Mouse (Mus musculus): Measurements from ENCODE around the gene Wipf1. TPM values are rescaled to one million over a fixed set of nuclear protein-coding genes. Genes with fewer than 3 reads are reported as not detected.

The Wipf1 gene
- polyA plus RNA-seq, 1 experiment = 16.1 TPM

DNA sequence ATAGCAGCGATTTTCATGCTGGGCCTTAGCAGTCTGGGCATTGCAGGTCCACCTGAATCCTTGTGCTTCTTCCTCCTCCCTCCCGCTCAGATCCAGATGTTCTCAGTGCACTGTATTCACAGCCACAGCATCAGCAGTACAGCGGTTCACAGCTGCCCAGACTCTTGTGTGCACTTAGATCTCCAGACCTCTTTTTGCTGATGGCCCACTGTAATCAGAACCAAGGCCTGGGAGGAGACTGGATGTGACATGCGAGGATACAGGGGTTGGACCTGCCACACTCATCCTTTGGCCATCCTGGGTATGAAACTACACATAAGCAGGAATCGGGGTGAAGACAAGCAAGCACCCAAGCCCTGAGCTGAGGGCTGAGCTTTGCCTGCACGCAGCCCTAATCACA lies 72.6 kb downstream of the Wipf1 start:
- H3K36me3 ChIP-seq (ENCODE audit: control insufficient read depth, insufficient read depth) = peaks cover 8% of the 10 kb centered on the region
- peaks cover 8% of the 10 kb centered on the region for H3K79me3 ChIP-seq (ENCODE audit: low read depth)
- no peak overlapping the region for H3K4me3 ChIP-seq (ENCODE audit: insufficient read depth, poor library complexity, severe bottlenecking)
- H3ac ChIP-seq (ENCODE audit: control insufficient read depth, insufficient read length, low read depth) = no peak overlapping the region
- H3K79me2 ChIP-seq (ENCODE audit: control insufficient read depth, insufficient read depth) = peaks cover 44% of the 10 kb centered on the region
- no peaks in the 10 kb centered on the region for H3K27me3 ChIP-seq (ENCODE audit: control insufficient read depth, insufficient read depth, insufficient read length)
- TF ChIP-seq MYOD1 (IDR thresholded peaks at IDR 0.05; ENCODE audit: control insufficient read depth, insufficient read length, low read depth) = no peak
- TF ChIP-seq USF1 (IDR thresholded peaks at IDR 0.05; ENCODE audit: low read depth) = no peak
- no peak for TF ChIP-seq CTCF (IDR thresholded peaks at IDR 0.05; ENCODE audit: control insufficient read depth, insufficient read depth, insufficient read length)
- no peak for TF ChIP-seq CEBPB (IDR thresholded peaks at IDR 0.05; ENCODE audit: low read depth)
- no peak for TF ChIP-seq MAX (IDR thresholded peaks at IDR 0.05)
- TF ChIP-seq MYOG (IDR thresholded peaks at IDR 0.05; ENCODE audit: control insufficient read depth, extremely low read depth, insufficient read length) = no peak
- TF ChIP-seq FOSL1 (IDR thresholded peaks at IDR 0.05; ENCODE audit: insufficient read depth, low read length, poor library complexity, severe bottlenecking) = no peak

DNA sequence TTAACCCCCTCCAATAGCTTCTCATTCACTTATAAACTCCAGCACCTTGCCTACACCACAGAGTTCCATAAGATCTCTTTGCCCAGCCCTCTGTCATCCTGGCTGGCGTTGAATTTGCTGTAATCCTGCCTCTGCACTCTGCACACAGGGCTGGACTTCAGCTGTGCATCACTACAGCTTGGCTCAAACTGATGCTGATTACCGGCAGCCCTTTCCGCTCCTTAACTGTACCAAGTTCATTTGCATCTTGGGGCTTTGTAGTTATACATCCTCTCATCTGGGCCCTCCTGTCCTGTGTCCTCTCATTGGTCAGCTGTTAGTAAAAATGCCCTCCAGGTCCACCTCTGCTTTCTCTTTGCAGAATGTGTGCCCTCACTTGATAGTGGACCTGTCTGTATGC lies 73.4 kb downstream of the Wipf1 start:
- Histone ChIP-seq H3K27me3 (ENCODE audit: control insufficient read depth, insufficient read depth, insufficient read length) (no peaks in the 10 kb centered on the region), H3ac (ENCODE audit: control insufficient read depth, insufficient read length, low read depth) (no peak overlapping the region), H3K36me3 (ENCODE audit: control insufficient read depth, insufficient read depth) (peaks cover 8% of the 10 kb centered on the region), H3K79me2 (ENCODE audit: control insufficient read depth, insufficient read depth) (peaks cover 44% of the 10 kb centered on the region), H3K79me3 (ENCODE audit: low read depth) (peaks cover 12% of the 10 kb centered on the region), H3K4me3 (ENCODE audit: insufficient read depth, poor library complexity, severe bottlenecking) (no peak overlapping the region)
- TF ChIP-seq MYOG (IDR thresholded peaks at IDR 0.05; ENCODE audit: control insufficient read depth, extremely low read depth, insufficient read length) (no peak), CTCF (IDR thresholded peaks at IDR 0.05; ENCODE audit: control insufficient read depth, insufficient read depth, insufficient read length) (no peak), CEBPB (IDR thresholded peaks at IDR 0.05; ENCODE audit: low read depth) (no peak), MAX (IDR thresholded peaks at IDR 0.05) (no peak), USF1 (IDR thresholded peaks at IDR 0.05; ENCODE audit: low read depth) (no peak), MYOD1 (IDR thresholded peaks at IDR 0.05; ENCODE audit: control insufficient read depth, insufficient read length, low read depth) (no peak), FOSL1 (IDR thresholded peaks at IDR 0.05; ENCODE audit: insufficient read depth, low read length, poor library complexity, severe bottlenecking) (no peak)

DNA sequence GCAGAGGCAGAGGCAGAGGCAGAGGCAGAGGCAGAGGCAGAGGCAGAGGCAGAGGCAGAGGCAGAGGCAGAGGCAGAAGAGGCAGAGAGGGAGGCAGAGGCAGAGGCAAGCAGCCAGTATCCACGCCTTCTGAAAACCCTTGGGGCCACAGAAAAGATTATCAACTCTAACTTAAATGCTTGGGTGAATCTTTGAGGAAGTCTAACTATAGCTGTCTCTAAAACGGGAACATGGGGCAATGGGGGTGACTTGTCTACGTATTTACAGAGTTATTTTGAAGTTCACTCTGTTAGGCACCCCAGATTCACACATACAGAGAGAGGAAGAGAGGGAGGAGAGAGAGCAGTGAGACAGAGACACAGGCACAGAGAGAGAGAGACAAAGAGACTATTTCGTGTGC lies 74.0 kb downstream of the Wipf1 start:
- Histone ChIP-seq H3K4me3 (ENCODE audit: insufficient read depth, poor library complexity, severe bottlenecking) (no peak overlapping the region), H3ac (ENCODE audit: control insufficient read depth, insufficient read length, low read depth) (no peak overlapping the region), H3K79me3 (ENCODE audit: low read depth) (peaks cover 10% of the 10 kb centered on the region), H3K36me3 (ENCODE audit: control insufficient read depth, insufficient read depth) (peaks cover 8% of the 10 kb centered on the region), H3K79me2 (ENCODE audit: control insufficient read depth, insufficient read depth) (peaks cover 42% of the 10 kb centered on the region), H3K27me3 (ENCODE audit: control insufficient read depth, insufficient read depth, insufficient read length) (no peaks in the 10 kb centered on the region)
- TF ChIP-seq MAX (IDR thresholded peaks at IDR 0.05) (no peak), CEBPB (IDR thresholded peaks at IDR 0.05; ENCODE audit: low read depth) (no peak), USF1 (IDR thresholded peaks at IDR 0.05; ENCODE audit: low read depth) (no peak), MYOG (IDR thresholded peaks at IDR 0.05; ENCODE audit: control insufficient read depth, extremely low read depth, insufficient read length) (no peak)

DNA sequence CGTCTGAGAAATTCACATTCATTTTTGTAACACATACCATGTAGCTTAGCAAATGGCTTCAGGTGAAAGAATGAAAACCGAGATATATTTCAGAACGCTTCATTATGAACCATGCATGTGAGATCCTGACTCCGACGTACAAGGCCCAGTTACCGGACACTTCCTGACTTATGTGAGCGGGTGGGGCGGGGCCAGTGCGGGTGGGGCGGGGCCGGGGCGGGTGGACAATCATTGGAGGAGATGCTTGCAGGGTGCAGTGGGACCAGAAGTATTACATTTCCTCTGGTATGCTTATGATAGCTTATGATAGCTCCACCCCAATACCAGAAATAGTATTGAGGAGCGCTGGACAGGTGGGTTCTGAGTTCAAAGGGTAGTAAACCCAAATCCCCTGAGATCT lies 74.9 kb downstream of the Wipf1 start:
- TF ChIP-seq CTCF (IDR thresholded peaks at IDR 0.05; ENCODE audit: control insufficient read depth, insufficient read depth, insufficient read length) (no peak), CEBPB (IDR thresholded peaks at IDR 0.05; ENCODE audit: low read depth) (no peak), USF1 (IDR thresholded peaks at IDR 0.05; ENCODE audit: low read depth) (no peak), MYOD1 (IDR thresholded peaks at IDR 0.05; ENCODE audit: control insufficient read depth, insufficient read length, low read depth) (no peak), FOSL1 (IDR thresholded peaks at IDR 0.05; ENCODE audit: insufficient read depth, low read length, poor library complexity, severe bottlenecking) (no peak), MYOG (IDR thresholded peaks at IDR 0.05; ENCODE audit: control insufficient read depth, extremely low read depth, insufficient read length) (no peak), MAX (IDR thresholded peaks at IDR 0.05) (no peak)
- H3K36me3 ChIP-seq (ENCODE audit: control insufficient read depth, insufficient read depth) = peaks cover 8% of the 10 kb centered on the region
- H3K27me3 ChIP-seq (ENCODE audit: control insufficient read depth, insufficient read depth, insufficient read length) = no peaks in the 10 kb centered on the region
- no peak overlapping the region for H3ac ChIP-seq (ENCODE audit: control insufficient read depth, insufficient read length, low read depth)
- H3K79me2 ChIP-seq (ENCODE audit: control insufficient read depth, insufficient read depth) = peaks cover 44% of the 10 kb centered on the region
- peaks cover 10% of the 10 kb centered on the region for H3K79me3 ChIP-seq (ENCODE audit: low read depth)
- H3K4me3 ChIP-seq (ENCODE audit: insufficient read depth, poor library complexity, severe bottlenecking) = no peak overlapping the region

DNA sequence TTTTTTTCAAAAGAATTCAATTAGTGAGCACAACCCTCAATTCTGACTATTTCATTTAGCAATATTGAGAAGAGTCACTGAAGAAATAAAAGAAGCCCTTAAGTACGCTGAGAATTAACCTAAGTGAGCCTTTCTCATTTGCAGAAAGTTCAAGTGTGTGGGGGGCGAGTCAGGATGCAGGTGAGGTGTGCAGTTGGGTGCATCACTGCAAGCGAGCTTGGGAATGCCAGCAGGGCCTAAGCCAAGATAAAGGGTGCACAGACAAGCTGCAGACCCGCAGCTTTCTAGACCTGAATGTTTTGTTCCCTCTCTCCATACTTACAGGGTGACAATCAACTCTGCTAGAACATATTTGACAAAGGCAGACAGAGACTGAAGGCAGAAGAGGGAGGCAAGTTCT lies 75.3 kb downstream of the Wipf1 start:
- Histone ChIP-seq H3ac (ENCODE audit: control insufficient read depth, insufficient read length, low read depth) (no peak overlapping the region), H3K36me3 (ENCODE audit: control insufficient read depth, insufficient read depth) (peaks cover 8% of the 10 kb centered on the region), H3K79me3 (ENCODE audit: low read depth) (peaks cover 10% of the 10 kb centered on the region), H3K27me3 (ENCODE audit: control insufficient read depth, insufficient read depth, insufficient read length) (no peaks in the 10 kb centered on the region), H3K4me3 (ENCODE audit: insufficient read depth, poor library complexity, severe bottlenecking) (no peak overlapping the region), H3K79me2 (ENCODE audit: control insufficient read depth, insufficient read depth) (peaks cover 40% of the 10 kb centered on the region)
- TF ChIP-seq FOSL1 (IDR thresholded peaks at IDR 0.05; ENCODE audit: insufficient read depth, low read length, poor library complexity, severe bottlenecking) (no peak), USF1 (IDR thresholded peaks at IDR 0.05; ENCODE audit: low read depth) (no peak), CEBPB (IDR thresholded peaks at IDR 0.05; ENCODE audit: low read depth) (no peak), CTCF (IDR thresholded peaks at IDR 0.05; ENCODE audit: control insufficient read depth, insufficient read depth, insufficient read length) (no peak), MAX (IDR thresholded peaks at IDR 0.05) (no peak), MYOD1 (IDR thresholded peaks at IDR 0.05; ENCODE audit: control insufficient read depth, insufficient read length, low read depth) (no peak), MYOG (IDR thresholded peaks at IDR 0.05; ENCODE audit: control insufficient read depth, extremely low read depth, insufficient read length) (no peak)

DNA sequence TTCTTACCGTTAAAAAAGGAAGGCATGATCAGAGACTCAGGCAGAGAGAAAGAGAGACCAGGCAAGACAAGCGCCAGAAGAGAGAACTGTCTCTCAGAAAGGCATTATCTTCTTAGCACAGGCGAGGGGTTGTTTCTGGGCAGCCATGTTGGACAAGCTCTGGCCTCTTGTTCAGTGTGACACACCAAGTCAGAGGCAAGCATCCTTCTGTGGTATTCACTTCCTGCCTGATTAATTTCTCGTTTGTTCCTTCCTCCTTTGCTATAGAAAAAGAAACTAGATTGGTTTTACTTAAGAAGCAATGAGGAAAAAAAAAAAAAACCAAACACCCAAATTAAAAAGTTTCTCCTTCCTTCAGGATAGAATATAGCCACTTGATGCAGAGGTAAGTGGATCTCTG lies 75.8 kb downstream of the Wipf1 start:
- Histone ChIP-seq H3ac (ENCODE audit: control insufficient read depth, insufficient read length, low read depth) (no peak overlapping the region), H3K27me3 (ENCODE audit: control insufficient read depth, insufficient read depth, insufficient read length) (no peaks in the 10 kb centered on the region), H3K36me3 (ENCODE audit: control insufficient read depth, insufficient read depth) (peaks cover 8% of the 10 kb centered on the region), H3K79me2 (ENCODE audit: control insufficient read depth, insufficient read depth) (peaks cover 36% of the 10 kb centered on the region), H3K4me3 (ENCODE audit: insufficient read depth, poor library complexity, severe bottlenecking) (no peak overlapping the region), H3K79me3 (ENCODE audit: low read depth) (peaks cover 12% of the 10 kb centered on the region)
- no peak for TF ChIP-seq FOSL1 (IDR thresholded peaks at IDR 0.05; ENCODE audit: insufficient read depth, low read length, poor library complexity, severe bottlenecking)
- no peak for TF ChIP-seq USF1 (IDR thresholded peaks at IDR 0.05; ENCODE audit: low read depth)
- no peak for TF ChIP-seq MAX (IDR thresholded peaks at IDR 0.05)
- TF ChIP-seq CTCF (IDR thresholded peaks at IDR 0.05; ENCODE audit: control insufficient read depth, insufficient read depth, insufficient read length) = no peak
- TF ChIP-seq CEBPB (IDR thresholded peaks at IDR 0.05; ENCODE audit: low read depth) = no peak
- no peak for TF ChIP-seq MYOG (IDR thresholded peaks at IDR 0.05; ENCODE audit: control insufficient read depth, extremely low read depth, insufficient read length)
- no peak for TF ChIP-seq MYOD1 (IDR thresholded peaks at IDR 0.05; ENCODE audit: control insufficient read depth, insufficient read length, low read depth)

Measured in C2C12 (cell line).